Mouse (Mus musculus) neural tube, embryonic 14.5 days (tissue): ENCODE data around the gene Cldn10. TPM values are rescaled to one million over a fixed set of nuclear protein-coding genes. Genes with fewer than 3 reads are reported as not detected.
"Not testable (repeated sequence)": the region's sequence is repeated elsewhere in the genome, so short reads cannot be mapped to it uniquely, and the experiment has no call there.

Experiments
- ATAC-seq: fragments of 200-750 bp; cut with Nextera tagmentation; 2 replicates; pipeline ENCODE4 v1.8.0; 2017; ENCODE audit warnings: low read depth, mild to moderate bottlenecking, moderate TSS enrichment, moderate library complexity
- H3K27ac ChIP-seq: fragments of 300-500 bp; sonication (generic); 2 replicates; pipeline ENCODE4 v1.5.1; 2014; ENCODE audit warnings: low read depth, mild to moderate bottlenecking, control low read depth, low read length, moderate library complexity, mixed read lengths
- H3K27me3 ChIP-seq: fragments of 300-500 bp; sonication (generic); 2 replicates; pipeline ENCODE4 v1.6.1; 2014; ENCODE audit warnings: low read length; ENCODE audit not compliant: control insufficient read depth, insufficient read depth
- H3K36me3 ChIP-seq: fragments of 300-500 bp; sonication (generic); 2 replicates; pipeline ENCODE4 v1.6.1; 2014; ENCODE audit warnings: low read length, mixed read lengths; ENCODE audit not compliant: control insufficient read depth, insufficient read depth
- H3K4me1 ChIP-seq: fragments of 300-500 bp; sonication (generic); 2 replicates; pipeline ENCODE4 v1.6.1; 2014; ENCODE audit warnings: low read length; ENCODE audit not compliant: control insufficient read depth, insufficient read depth
- H3K4me2 ChIP-seq: fragments of 300-500 bp; sonication (generic); 2 replicates; pipeline ENCODE4 v1.6.1; 2014; ENCODE audit warnings: mild to moderate bottlenecking, low read depth, low read length, control low read depth
- H3K4me3 ChIP-seq: fragments of 300-500 bp; sonication (generic); 2 replicates; pipeline ENCODE4 v1.5.1; 2014; ENCODE audit warnings: low read depth, low read length, control low read depth, mixed read lengths
- H3K9ac ChIP-seq: fragments of 300-500 bp; sonication (generic); replicated peaks from 2 replicates; pipeline ENCODE4 v1.6.1; 2014; ENCODE audit warnings: low read depth, mild to moderate bottlenecking, control low read depth, low read length, mixed read lengths
- H3K9me3 ChIP-seq: fragments of 300-500 bp; sonication (generic); 2 replicates; pipeline ENCODE4 v1.6.1; 2016; ENCODE audit warnings: low read length; ENCODE audit not compliant: control insufficient read depth
- WGBS: fragments of 180-500 bp; shearing (Covaris S2); extraction: QIAGEN DNeasy Blood & Tissue Kit; methylation state at CpG from one replicate; pipeline ENCODE4 v1.1.7; 2014; 5-methylcytosine and 5-hydroxymethylcytosine counted together
- polyA plus RNA-seq: library from polyadenylated mRNA; unstranded; fragments of >200 nt; fragmentation: Nextera tagmentation; extraction: Ambion mirVana; gene quantifications from 2 replicates; pipeline ENCODE4 v1.2.1, GENCODE M21; 2014

Gene Cldn10
- polyA plus RNA-seq, 1 experiment from 2014 or later: 1.7 TPM

GRCm38 (mm10) chr14:118808183-118808582 lies 20.5 kb downstream of the Cldn10 start:
- not testable (repeated sequence) for H3K9me3 ChIP-seq, H3K4me2 ChIP-seq, H3K27ac ChIP-seq, H3K4me1 ChIP-seq, H3K4me3 ChIP-seq, ATAC-seq, H3K27me3 ChIP-seq, H3K9ac ChIP-seq, H3K36me3 ChIP-seq
- 78% methylated on average over 2 of the region's 2 CpGs for WGBS

GRCm38 (mm10) chr14:118809686-118810085 lies 22.0 kb downstream of the Cldn10 start:
- Histone ChIP-seq H3K27me3 (no peaks in the 10 kb centered on the region), H3K4me2 (no peak overlapping the region), H3K27ac (no peak overlapping the region), H3K36me3 (no peaks in the 10 kb centered on the region), H3K9ac (no peak overlapping the region), H3K9me3 (no peaks in the 10 kb centered on the region), H3K4me3 (no peak overlapping the region), H3K4me1 (no peaks in the 10 kb centered on the region)
- WGBS: 81% methylated on average over 4 of the region's 4 CpGs
- ATAC-seq: no peak

- H3K27ac ChIP-seq, H3K4me2 ChIP-seq, H3K36me3 ChIP-seq, ATAC-seq, H3K4me1 ChIP-seq, H3K27me3 ChIP-seq, H3K9ac ChIP-seq, H3K9me3 ChIP-seq, H3K4me3 ChIP-seq: not testable (repeated sequence)
Measured at GRCm38 (mm10) chr14:118811256-118811655, 23.5 kb downstream of the Cldn10 start.

- H3K9me3 ChIP-seq: no peaks in the 10 kb centered on the region
- H3K27me3 ChIP-seq: no peaks in the 10 kb centered on the region
- H3K36me3 ChIP-seq: no peaks in the 10 kb centered on the region
- H3K27ac ChIP-seq: no peak overlapping the region
- no peak overlapping the region for H3K4me2 ChIP-seq
- H3K4me1 ChIP-seq: no peaks in the 10 kb centered on the region
- H3K4me3 ChIP-seq: no peak overlapping the region
- WGBS: 73% methylated on average over 7 of the region's 7 CpGs
- no peak for ATAC-seq
- H3K9ac ChIP-seq: no peak overlapping the region
Measured at GRCm38 (mm10) chr14:118813111-118813510, 25.4 kb downstream of the Cldn10 start.

GRCm38 (mm10) chr14:118816503-118816902 lies 28.8 kb downstream of the Cldn10 start:
- H3K36me3 ChIP-seq: no peaks in the 10 kb centered on the region
- 21% methylated on average over 4 of the region's 4 CpGs for WGBS
- H3K9ac ChIP-seq: no peak overlapping the region
- H3K9me3 ChIP-seq: no peaks in the 10 kb centered on the region
- no peak overlapping the region for H3K4me3 ChIP-seq
- no peaks in the 10 kb centered on the region for H3K27me3 ChIP-seq
- no peak overlapping the region for H3K4me2 ChIP-seq
- no peaks in the 10 kb centered on the region for H3K4me1 ChIP-seq
- H3K27ac ChIP-seq: no peak overlapping the region
- no peak for ATAC-seq

- ATAC-seq: peak; percentile 75
- Histone ChIP-seq H3K4me2 (no peak overlapping the region), H3K27me3 (no peaks in the 10 kb centered on the region), H3K9me3 (no peaks in the 10 kb centered on the region), H3K4me1 (no peaks in the 10 kb centered on the region), H3K36me3 (no peaks in the 10 kb centered on the region), H3K4me3 (no peak overlapping the region), H3K27ac (no peak overlapping the region), H3K9ac (no peak overlapping the region)
- WGBS: 9% methylated on average over 8 of the region's 8 CpGs
Measured at GRCm38 (mm10) chr14:118820111-118820510, 32.4 kb downstream of the Cldn10 start.

GRCm38 (mm10) chr14:118822816-118823215 lies 35.1 kb downstream of the Cldn10 start:
- H3K27me3 ChIP-seq: no peaks in the 10 kb centered on the region
- no peak overlapping the region for H3K4me3 ChIP-seq
- H3K4me1 ChIP-seq: no peaks in the 10 kb centered on the region
- no peak overlapping the region for H3K4me2 ChIP-seq
- no peak overlapping the region for H3K27ac ChIP-seq
- no peaks in the 10 kb centered on the region for H3K36me3 ChIP-seq
- H3K9ac ChIP-seq: no peak overlapping the region
- WGBS: 87% methylated on average over 4 of the region's 4 CpGs
- H3K9me3 ChIP-seq: no peaks in the 10 kb centered on the region
- no peak for ATAC-seq

GRCm38 (mm10) chr14:118823313-118823712 lies 35.6 kb downstream of the Cldn10 start:
- Histone ChIP-seq H3K27me3 (no peaks in the 10 kb centered on the region), H3K4me1 (no peaks in the 10 kb centered on the region), H3K9me3 (no peaks in the 10 kb centered on the region), H3K4me3 (no peak overlapping the region), H3K27ac (no peak overlapping the region), H3K36me3 (no peaks in the 10 kb centered on the region), H3K4me2 (no peak overlapping the region), H3K9ac (no peak overlapping the region)
- no peak for ATAC-seq
- 85% methylated on average over 6 of the region's 6 CpGs for WGBS

- H3K27ac ChIP-seq: no peak overlapping the region
- no peak overlapping the region for H3K4me2 ChIP-seq
- 92% methylated on average over 8 of the region's 8 CpGs for WGBS
- H3K9me3 ChIP-seq: no peaks in the 10 kb centered on the region
- H3K9ac ChIP-seq: no peak overlapping the region
- no peaks in the 10 kb centered on the region for H3K36me3 ChIP-seq
- no peak for ATAC-seq
- H3K4me3 ChIP-seq: no peak overlapping the region
- no peaks in the 10 kb centered on the region for H3K27me3 ChIP-seq
- no peaks in the 10 kb centered on the region for H3K4me1 ChIP-seq
Measured at GRCm38 (mm10) chr14:118826346-118826745, 38.6 kb downstream of the Cldn10 start.
